Mouse (Mus musculus) bone marrow macrophage, adult 2 months (primary cell): ENCODE results near the gene Fam120c. TPM values are rescaled to one million over a fixed set of nuclear protein-coding genes. Genes with fewer than 3 reads are reported as not detected.
"Not testable (repeated sequence)": the region's sequence is repeated elsewhere in the genome, so short reads cannot be mapped to it uniquely, and the experiment has no call there.

Source experiments
- H3K27ac ChIP-seq: 2 replicates; pipeline ENCODE4 v1.5.1; 2012; ENCODE audit warnings: low read depth, low read length; ENCODE audit not compliant: insufficient read depth
- H3K4me1 ChIP-seq: 2 replicates; pipeline ENCODE4 v1.6.1; 2012; ENCODE audit warnings: low read length; ENCODE audit not compliant: control insufficient read depth, insufficient read depth
- H3K4me3 ChIP-seq: 2 replicates; pipeline ENCODE4 v1.5.1; 2012; ENCODE audit warnings: mild to moderate bottlenecking, low read length, moderate library complexity; ENCODE audit not compliant: insufficient read depth
- CTCF ChIP-seq: IDR thresholded peaks from 2 replicates; pipeline ENCODE4 v1.5.1; 2012; ENCODE audit warnings: low read depth, mild to moderate bottlenecking, low read length, moderate library complexity
- POLR2A ChIP-seq: IDR thresholded peaks from 2 replicates; pipeline ENCODE4 v1.6.1; 2012; ENCODE audit warnings: mild to moderate bottlenecking, low read depth, low read length, borderline replicate concordance
- polyA plus RNA-seq: library from polyadenylated mRNA; stranded (reverse); fragments of >200 nt; gene quantifications from 2 replicates; pipeline ENCODE4 v1.2.4, GENCODE M21; 2012; ENCODE audit not compliant: missing spikeins, insufficient read depth, insufficient read length

The Fam120c gene
- polyA plus RNA-seq, 1 experiment: 2.6 TPM

- H3K4me1 ChIP-seq: no peaks in the 10 kb centered on the region
- TF ChIP-seq POLR2A (no peak), CTCF (no peak)
- no peak overlapping the region for H3K27ac ChIP-seq
- no peak overlapping the region for H3K4me3 ChIP-seq
Measured at GRCm38 (mm10) chrX:151420791-151421190, 76.8 kb downstream of the Fam120c start.

DNA sequence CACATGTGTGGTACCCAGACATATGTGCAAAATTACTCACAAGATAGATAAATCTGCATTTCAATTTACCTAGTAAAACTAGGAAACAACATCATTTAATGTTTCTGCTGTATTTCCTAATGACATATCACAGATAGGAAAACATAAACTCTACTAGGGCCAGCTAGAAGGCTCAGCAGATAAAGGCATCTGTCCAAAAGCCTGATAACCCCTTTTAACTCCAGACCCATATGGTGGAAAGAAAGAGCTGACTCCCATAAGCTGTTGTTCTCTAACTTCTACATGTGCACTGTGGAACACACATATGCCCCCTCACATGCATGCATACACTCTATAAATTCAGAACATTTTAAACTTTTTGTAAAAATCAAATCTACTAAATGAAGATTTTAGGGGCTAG lies 99.7 kb downstream of the Fam120c start:
- H3K4me1 ChIP-seq: no peaks in the 10 kb centered on the region
- no peak overlapping the region for H3K4me3 ChIP-seq
- no peak for TF ChIP-seq POLR2A
- TF ChIP-seq CTCF: no peak
- no peak overlapping the region for H3K27ac ChIP-seq

DNA sequence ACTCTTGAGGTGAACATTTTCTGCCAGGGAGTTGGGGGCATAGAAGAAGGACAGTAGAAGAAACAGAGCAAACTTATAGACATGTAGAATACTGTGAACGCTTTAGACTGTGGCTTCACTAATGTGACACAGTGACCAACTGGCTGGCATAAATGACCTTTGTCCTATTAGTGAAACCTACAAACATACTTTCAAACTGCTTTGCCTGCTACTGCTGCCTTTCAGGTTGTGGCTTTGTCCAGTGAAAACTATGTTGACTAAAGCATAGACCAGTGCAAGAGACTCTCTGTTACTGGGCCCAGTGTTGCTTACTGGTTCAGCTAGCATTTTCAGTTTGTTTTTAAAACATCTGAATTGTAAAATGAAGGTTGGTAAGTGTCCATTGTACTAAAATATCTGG lies 100.2 kb downstream of the Fam120c start:
- Histone ChIP-seq H3K4me1 (no peaks in the 10 kb centered on the region), H3K4me3 (no peak overlapping the region), H3K27ac (no peak overlapping the region)
- TF ChIP-seq POLR2A (no peak), CTCF (no peak)

DNA sequence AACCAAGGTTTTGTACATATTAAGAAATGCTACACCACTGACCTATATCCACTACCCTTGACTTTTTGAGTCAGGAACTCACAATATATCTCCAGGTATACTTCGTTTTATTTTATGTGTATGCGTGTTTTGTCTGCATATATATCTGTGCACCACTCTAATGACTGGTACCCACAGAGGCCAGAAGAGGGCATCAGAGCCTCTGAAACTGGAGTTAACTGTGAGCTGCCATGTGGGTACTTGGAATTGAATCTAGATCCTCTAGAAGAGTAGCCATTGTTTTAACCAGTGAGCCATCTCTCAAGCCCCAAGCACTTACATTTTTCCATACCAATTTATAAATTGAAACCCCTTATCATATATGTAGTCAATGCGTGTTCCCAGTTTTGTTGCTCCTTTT lies 144.2 kb downstream of the Fam120c start:
- Histone ChIP-seq H3K4me1 (peaks cover 3% of the 10 kb centered on the region; the same call in 1 of the 2 replicates), H3K4me3 (no peak overlapping the region), H3K27ac (no peak overlapping the region)
- TF ChIP-seq POLR2A (no peak), CTCF (no peak)

DNA sequence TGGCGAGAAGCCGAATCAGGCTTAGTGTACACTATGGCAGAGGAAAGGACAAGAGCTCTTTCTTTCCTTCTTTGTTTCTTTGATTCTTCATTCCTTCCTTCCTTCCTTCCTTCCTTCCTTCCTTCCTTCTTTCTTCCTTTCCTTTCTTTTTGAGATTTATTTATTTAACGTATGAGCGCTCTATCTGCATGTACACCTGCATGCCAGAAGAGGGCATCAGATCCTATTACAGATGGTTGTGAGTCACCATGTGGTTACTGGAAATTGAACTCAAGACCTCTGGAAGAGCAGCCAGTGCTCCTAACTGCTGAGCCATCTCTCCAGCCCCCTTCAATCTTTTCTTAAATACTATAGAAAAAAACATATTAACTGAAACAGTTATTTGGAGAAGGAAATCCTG lies 149.3 kb downstream of the Fam120c start:
- H3K4me1 ChIP-seq: peaks cover 17% of the 10 kb centered on the region
- H3K4me3 ChIP-seq, H3K27ac ChIP-seq: not testable (repeated sequence)

- H3K4me1 ChIP-seq: peaks cover 24% of the 10 kb centered on the region
Measured at GRCm38 (mm10) chrX:151496596-151496995, 152.6 kb downstream of the Fam120c start.

GRCm38 (mm10) chrX:151508536-151508935 lies 164.6 kb downstream of the Fam120c start:
- Histone ChIP-seq H3K27ac (peak overlapping the region; percentile 36; the same call in 1 of the 2 replicates), H3K4me3 (no peak overlapping the region), H3K4me1 (peaks cover 3% of the 10 kb centered on the region; the same call in 1 of the 2 replicates)
- no peak for TF ChIP-seq CTCF
- no peak for TF ChIP-seq POLR2A

More at GRCm38 (mm10) chrX:151496596-151496995, 152.6 kb downstream of the Fam120c start:
- TF ChIP-seq POLR2A: no peak
- TF ChIP-seq CTCF: no peak
- Histone ChIP-seq H3K4me3 (no peak overlapping the region), H3K27ac (peak overlapping the region; percentile 52)

- Histone ChIP-seq H3K4me3 (no peak overlapping the region), H3K27ac (no peak overlapping the region), H3K4me1 (peaks cover 3% of the 10 kb centered on the region; the same call in 1 of the 2 replicates)
- no peak for TF ChIP-seq POLR2A
- no peak for TF ChIP-seq CTCF
Measured at GRCm38 (mm10) chrX:151509906-151510305, 165.9 kb downstream of the Fam120c start.

- Histone ChIP-seq H3K4me3 (no peak overlapping the region), H3K4me1 (peaks cover 3% of the 10 kb centered on the region; the same call in 1 of the 2 replicates), H3K27ac (no peak overlapping the region)
- TF ChIP-seq CTCF: no peak
- no peak for TF ChIP-seq POLR2A
Measured at GRCm38 (mm10) chrX:151513066-151513465, 169.1 kb downstream of the Fam120c start.

GRCm38 (mm10) chrX:151513694-151514093 lies 169.7 kb downstream of the Fam120c start:
- no peak overlapping the region for H3K27ac ChIP-seq
- peaks cover under 1% of the 10 kb centered on the region for H3K4me1 ChIP-seq
- H3K4me3 ChIP-seq: no peak overlapping the region
- TF ChIP-seq CTCF: no peak
- no peak for TF ChIP-seq POLR2A

- no peak overlapping the region for H3K27ac ChIP-seq
- TF ChIP-seq POLR2A (no peak), CTCF (no peak)
- H3K4me3 ChIP-seq: no peak overlapping the region
- H3K4me1 ChIP-seq: peaks cover 6% of the 10 kb centered on the region
Measured at GRCm38 (mm10) chrX:151518181-151518580, 174.2 kb downstream of the Fam120c start.
